Mouse (Mus musculus) heart, embryonic 13.5 days (tissue): ENCODE data around the gene Gja4. TPM values are rescaled to one million over a fixed set of nuclear protein-coding genes. Genes with fewer than 3 reads are reported as not detected.

Source experiments
- ATAC-seq: fragments of 200-750 bp; cut with Nextera tagmentation; 2 replicates; pipeline ENCODE4 v1.8.0; 2017; ENCODE audit warnings: moderate TSS enrichment; ENCODE audit not compliant: insufficient number of reproducible peaks, low FRiP score, low TSS enrichment; ENCODE audit errors: extremely low read depth
- H3K27ac ChIP-seq: fragments of 300-500 bp; sonication (generic); replicated peaks from 2 replicates; pipeline ENCODE4 v1.5.1; 2015; ENCODE audit warnings: moderate library complexity, mild to moderate bottlenecking, inconsistent platforms
- H3K27me3 ChIP-seq: fragments of 300-500 bp; sonication (generic); replicated peaks from 2 replicates; pipeline ENCODE4 v1.6.1; 2015; ENCODE audit warnings: mild to moderate bottlenecking, inconsistent platforms
- H3K36me3 ChIP-seq: fragments of 300-500 bp; sonication (generic); 2 replicates; pipeline ENCODE4 v1.6.1; 2015; ENCODE audit warnings: mild to moderate bottlenecking, inconsistent platforms
- H3K4me1 ChIP-seq: fragments of 300-500 bp; sonication (generic); 2 replicates; pipeline ENCODE4 v1.6.1; 2015; ENCODE audit warnings: inconsistent platforms
- H3K4me2 ChIP-seq: fragments of 300-500 bp; sonication (generic); 2 replicates; pipeline ENCODE4 v1.6.1; 2015; ENCODE audit warnings: inconsistent platforms, mild to moderate bottlenecking, moderate library complexity
- H3K4me3 ChIP-seq: fragments of 300-500 bp; sonication (generic); 2 replicates; pipeline ENCODE4 v1.5.1; 2015; ENCODE audit warnings: moderate library complexity, mild to moderate bottlenecking, inconsistent platforms
- H3K9ac ChIP-seq: fragments of 300-500 bp; sonication (generic); 2 replicates; pipeline ENCODE4 v1.6.1; 2015; ENCODE audit warnings: inconsistent platforms, mild to moderate bottlenecking, moderate library complexity
- H3K9me3 ChIP-seq: fragments of 300-500 bp; sonication (generic); 2 replicates; pipeline ENCODE4 v1.6.1; 2016; ENCODE audit warnings: inconsistent platforms
- whole genome bisulfite sequencing: fragments of 180-500 bp; shearing (Covaris S2); methylation state at CpG from one replicate; pipeline ENCODE4 v1.1.7; 2015; ENCODE audit warnings: mixed read lengths; 5-methylcytosine and 5-hydroxymethylcytosine counted together
- polyA plus RNA-seq: library from polyadenylated mRNA; unstranded; fragments of >200 nt; fragmentation: Nextera tagmentation; extraction: Ambion mirVana; gene quantifications from 2 replicates; pipeline ENCODE4 v1.2.1, GENCODE M21; 2015

The Gja4 gene
- polyA plus RNA-seq, result 29.5 and 32.9 TPM in 2 replicates

GRCm38 (mm10) chr4:127313861-127314260 is at the start of gene Gja4:
Gene Gja4 (minus strand): TSS chr4:127314039.
- Histone ChIP-seq H3K4me2 (peak within 1 kb of the TSS; percentile 81), H3K4me3 (peak within 1 kb of the TSS; percentile 59), H3K36me3 (no peaks in the 10 kb centered on the region), H3K9me3 (no peaks in the 10 kb centered on the region), H3K9ac (peak within 1 kb of the TSS; percentile 76), H3K27me3 (peaks cover 58% of the 10 kb centered on the region), H3K4me1 (peaks cover 11% of the 10 kb centered on the region), H3K27ac (no peak within 1 kb of the TSS)
- no peak; the same call in 1 of the 2 replicates for ATAC-seq
- WGBS, result under 1% methylated on average over 25 of the region's 25 CpGs

GRCm38 (mm10) chr4:127363331-127363730 is 49.5 kb upstream of the Gja4 start:
- 58% methylated on average over 4 of the region's 4 CpGs for WGBS
- Histone ChIP-seq H3K27ac (no peak overlapping the region), H3K36me3 (no peaks in the 10 kb centered on the region), H3K4me1 (peaks cover 19% of the 10 kb centered on the region), H3K27me3 (peaks cover 21% of the 10 kb centered on the region), H3K4me3 (no peak overlapping the region), H3K4me2 (no peak overlapping the region), H3K9me3 (no peaks in the 10 kb centered on the region), H3K9ac (no peak overlapping the region)
- ATAC-seq, result no peak

- Histone ChIP-seq H3K4me3 (no peak overlapping the region), H3K27ac (no peak overlapping the region), H3K36me3 (no peaks in the 10 kb centered on the region), H3K9me3 (no peaks in the 10 kb centered on the region), H3K27me3 (peaks cover 29% of the 10 kb centered on the region), H3K4me1 (peaks cover 21% of the 10 kb centered on the region), H3K9ac (no peak overlapping the region), H3K4me2 (no peak overlapping the region)
- WGBS, result 65% methylated on average over 3 of the region's 3 CpGs
- ATAC-seq, result no peak
Measured at GRCm38 (mm10) chr4:127362520-127362919, 48.7 kb upstream of the Gja4 start.

GRCm38 (mm10) chr4:127358018-127358417 is 44.2 kb upstream of the Gja4 start, which contains the start of gene Gjb5:
Gene Gjb5 (minus strand): TSS chr4:127358181.
- Histone ChIP-seq H3K9ac (no peak within 1 kb of the TSS), H3K27ac (no peak within 1 kb of the TSS), H3K9me3 (no peaks in the 10 kb centered on the region), H3K4me3 (no peak within 1 kb of the TSS), H3K36me3 (no peaks in the 10 kb centered on the region), H3K27me3 (peaks cover 31% of the 10 kb centered on the region), H3K4me2 (peak within 1 kb of the TSS; percentile 30; the same call in 1 of the 2 replicates), H3K4me1 (peaks cover 33% of the 10 kb centered on the region)
- WGBS, result 18% methylated on average over 5 of the region's 5 CpGs
- ATAC-seq, result no peak

DNA sequence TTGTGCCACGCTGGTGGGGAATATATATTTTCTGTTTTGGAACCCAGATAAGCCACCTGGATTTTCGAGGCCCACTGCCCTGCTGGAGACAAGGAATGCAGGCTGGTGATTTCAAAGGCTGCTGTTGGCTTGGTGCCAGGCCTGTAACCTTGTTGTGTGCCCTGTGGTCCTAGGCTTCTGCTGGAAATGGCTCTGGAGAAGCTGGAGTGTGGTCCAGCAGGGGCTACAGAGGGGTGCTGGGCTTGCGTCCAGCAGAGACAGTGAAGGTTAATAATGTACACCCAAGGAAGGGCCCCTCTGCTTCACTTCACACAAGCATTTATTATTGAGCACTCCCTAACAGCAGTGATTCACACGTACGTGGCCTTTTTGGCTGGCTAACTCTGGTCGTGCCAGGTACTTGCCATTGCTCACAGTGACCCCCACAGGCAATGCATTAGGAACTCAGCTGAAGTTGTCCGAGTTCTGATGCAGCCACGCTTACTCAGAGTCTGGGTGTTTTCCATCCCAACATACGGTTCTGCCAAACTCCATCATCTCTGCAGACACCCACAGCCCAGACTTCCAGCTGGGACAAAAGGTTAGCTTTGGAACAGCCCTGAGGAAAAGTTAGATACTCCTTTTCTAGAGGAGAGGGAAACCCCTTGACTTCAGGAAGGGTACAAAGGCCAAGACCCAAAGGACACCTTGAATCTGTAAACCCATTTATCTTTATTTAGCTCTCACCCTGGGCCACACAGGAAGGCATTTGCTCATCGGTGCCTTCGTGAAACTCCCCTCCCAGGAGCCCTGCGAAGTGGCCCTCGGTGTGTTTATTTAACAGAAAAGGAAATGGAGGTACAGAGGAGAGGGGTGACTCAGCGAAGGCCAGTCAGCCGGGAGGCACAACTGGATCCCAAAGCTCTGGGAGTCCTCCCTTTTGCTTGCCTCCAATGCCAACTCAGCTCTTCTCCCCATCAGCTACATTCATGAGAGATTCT is 41.0 kb upstream of the Gja4 start:
- Histone ChIP-seq H3K4me2 (no peak overlapping the region), H3K9me3 (no peaks in the 10 kb centered on the region), H3K27me3 (peaks cover 24% of the 10 kb centered on the region), H3K36me3 (no peaks in the 10 kb centered on the region), H3K27ac (peak overlapping the region; percentile 33), H3K9ac (no peak overlapping the region), H3K4me3 (no peak overlapping the region), H3K4me1 (peaks cover 38% of the 10 kb centered on the region)
- no peak for ATAC-seq
- 43% methylated on average over 15 of the region's 15 CpGs for WGBS

GRCm38 (mm10) chr4:127353951-127354438 is 40.2 kb upstream of the Gja4 start, which contains the start of gene Gjb4:
Gene Gjb4 (minus strand): TSS chr4:127354081.
- peak within 1 kb of the TSS; percentile 33 for H3K27ac ChIP-seq
- ATAC-seq, result no peak

GRCm38 (mm10) chr4:127352594-127352993 is 38.8 kb upstream of the Gja4 start:
- WGBS, result 28% methylated on average over 1 of the region's 1 CpGs
- H3K4me3 ChIP-seq, result no peak overlapping the region
- no peak overlapping the region for H3K4me2 ChIP-seq
- H3K27ac ChIP-seq, result no peak overlapping the region
- H3K27me3 ChIP-seq, result peaks cover 2% of the 10 kb centered on the region
- no peak overlapping the region for H3K9ac ChIP-seq
- peaks cover 32% of the 10 kb centered on the region for H3K4me1 ChIP-seq
- no peaks in the 10 kb centered on the region for H3K36me3 ChIP-seq
- no peak for ATAC-seq
- no peaks in the 10 kb centered on the region for H3K9me3 ChIP-seq

More at GRCm38 (mm10) chr4:127353951-127354438, 40.2 kb upstream of the Gja4 start, which contains the start of gene Gjb4:
- Histone ChIP-seq H3K4me3 (no peak within 1 kb of the TSS), H3K36me3 (no peaks in the 10 kb centered on the region), H3K9ac (no peak within 1 kb of the TSS), H3K27me3 (peaks cover 16% of the 10 kb centered on the region), H3K4me2 (no peak within 1 kb of the TSS), H3K9me3 (no peaks in the 10 kb centered on the region), H3K4me1 (peaks cover 38% of the 10 kb centered on the region)
- WGBS, result 58% methylated on average over 8 of the region's 8 CpGs

GRCm38 (mm10) chr4:127349560-127350300 is 35.9 kb upstream of the Gja4 start:
- Histone ChIP-seq H3K4me1 (peaks cover 18% of the 10 kb centered on the region), H3K9ac (no peak overlapping the region), H3K27ac (no peak overlapping the region), H3K9me3 (no peaks in the 10 kb centered on the region), H3K27me3 (peaks cover 4% of the 10 kb centered on the region; the same call in 1 of the 2 replicates), H3K4me3 (no peak overlapping the region), H3K36me3 (no peaks in the 10 kb centered on the region), H3K4me2 (no peak overlapping the region)
- ATAC-seq, result no peak
- 51% methylated on average over 4 of the region's 4 CpGs for WGBS

DNA sequence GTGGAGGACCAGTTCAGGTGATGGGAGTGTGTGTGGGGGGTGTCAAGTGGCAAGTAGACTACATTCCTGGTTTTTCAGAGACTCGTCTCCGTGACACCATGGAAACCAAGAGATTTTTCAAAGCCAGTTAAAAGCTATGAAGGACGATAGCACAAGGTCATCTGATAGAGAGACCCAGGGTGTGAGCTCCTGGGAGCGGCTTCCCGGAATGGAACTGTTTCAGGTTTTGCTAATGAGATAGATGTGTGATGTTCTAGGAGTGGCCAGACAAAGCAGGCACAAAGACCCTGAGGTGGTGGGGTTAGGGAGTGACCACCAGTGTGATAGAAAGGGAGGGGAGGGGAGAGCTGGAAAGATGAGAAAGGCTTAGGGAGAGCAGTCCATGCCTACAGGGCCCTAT is 31.2 kb upstream of the Gja4 start:
- no peak overlapping the region for H3K27ac ChIP-seq
- no peak overlapping the region for H3K4me2 ChIP-seq
- no peaks in the 10 kb centered on the region for H3K9me3 ChIP-seq
- no peak for ATAC-seq
- H3K27me3 ChIP-seq, result peaks cover 8% of the 10 kb centered on the region; the same call in 1 of the 2 replicates
- H3K36me3 ChIP-seq, result no peaks in the 10 kb centered on the region
- H3K4me1 ChIP-seq, result no peaks in the 10 kb centered on the region
- H3K4me3 ChIP-seq, result no peak overlapping the region
- 61% methylated on average over 5 of the region's 5 CpGs for WGBS
- H3K9ac ChIP-seq, result no peak overlapping the region

DNA sequence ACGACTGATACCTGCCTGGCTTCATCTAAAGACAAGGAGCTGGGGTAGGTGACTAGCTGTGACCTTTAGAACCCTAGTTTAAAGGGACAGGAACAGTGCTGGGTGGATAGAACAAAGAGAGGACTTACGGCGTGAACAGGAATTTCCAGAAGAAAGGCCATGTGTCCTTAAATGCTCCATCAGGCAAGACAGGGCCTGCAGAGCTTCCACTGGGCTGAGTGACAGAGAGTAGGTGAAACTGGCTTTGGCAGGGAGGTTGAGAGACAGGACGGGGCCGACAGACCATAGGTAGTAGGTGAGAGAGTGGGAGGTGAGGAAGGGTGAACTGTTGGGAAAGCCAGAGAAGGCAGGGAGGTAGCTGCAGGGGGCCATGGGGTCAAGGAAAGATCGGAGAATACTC is 27.5 kb upstream of the Gja4 start:
- Histone ChIP-seq H3K9ac (no peak overlapping the region), H3K9me3 (no peaks in the 10 kb centered on the region), H3K36me3 (no peaks in the 10 kb centered on the region), H3K27ac (no peak overlapping the region), H3K4me1 (no peaks in the 10 kb centered on the region), H3K27me3 (peaks cover 5% of the 10 kb centered on the region; the same call in 1 of the 2 replicates), H3K4me2 (no peak overlapping the region), H3K4me3 (no peak overlapping the region)
- ATAC-seq, result no peak
- 47% methylated on average over 6 of the region's 6 CpGs for WGBS

- H3K4me3 ChIP-seq, result no peak overlapping the region
- H3K9ac ChIP-seq, result no peak overlapping the region
- no peaks in the 10 kb centered on the region for H3K36me3 ChIP-seq
- H3K9me3 ChIP-seq, result no peaks in the 10 kb centered on the region
- H3K27me3 ChIP-seq, result peaks cover 11% of the 10 kb centered on the region
- H3K4me2 ChIP-seq, result no peak overlapping the region
- H3K27ac ChIP-seq, result no peak overlapping the region
- no peaks in the 10 kb centered on the region for H3K4me1 ChIP-seq
- ATAC-seq, result no peak
- 82% methylated on average over 5 of the region's 5 CpGs for WGBS
Measured at GRCm38 (mm10) chr4:127337668-127338067, 23.8 kb upstream of the Gja4 start.
